Mouse (Mus musculus) testis, postnatal 10 days (tissue): ENCODE data around the gene Ndel1.

ENCODE experiments used
- DNase-seq: peaks from one replicate; pipeline ENCODE4 v3.0.0; 2021; ENCODE audit warnings: low spot score

The Ndel1 gene

GRCm38 (mm10) chr11:68892233-68892832 is 20.7 kb upstream of the Ndel1 start:
- no peak for DNase-seq

GRCm38 (mm10) chr11:68891823-68892222 is 20.2 kb upstream of the Ndel1 start:
- no peak for DNase-seq

- DNase-seq = no peak
These were observed 19.0 kb upstream of the Ndel1 start for GRCm38 (mm10) chr11:68890625-68891024.

GRCm38 (mm10) chr11:68888653-68889052 is 17.0 kb upstream of the Ndel1 start:
- DNase-seq = no peak

- DNase-seq = no peak
These were observed 16.6 kb upstream of the Ndel1 start, which contains the start of gene Rnf222 for GRCm38 (mm10) chr11:68888253-68888652. Gene Rnf222, plus strand, starts transcription at chr11:68888553.

GRCm38 (mm10) chr11:68886091-68886490 is 14.4 kb upstream of the Ndel1 start:
- no peak for DNase-seq

- DNase-seq = no peak
These were observed 12.7 kb upstream of the Ndel1 start for GRCm38 (mm10) chr11:68884368-68884767.

GRCm38 (mm10) chr11:68883843-68884242 is 12.2 kb upstream of the Ndel1 start:
- DNase-seq = no peak

GRCm38 (mm10) chr11:68882107-68882506 is 10.4 kb upstream of the Ndel1 start:
- peak; percentile 50 for DNase-seq

GRCm38 (mm10) chr11:68878811-68879210 is 7.2 kb upstream of the Ndel1 start:
- DNase-seq = no peak

GRCm38 (mm10) chr11:68874841-68875240 is 3.2 kb upstream of the Ndel1 start:
- DNase-seq = peak; percentile 74

- DNase-seq = no peak
These were observed 381 bp downstream of the Ndel1 start for GRCm38 (mm10) chr11:68871277-68871676.

- DNase-seq = peak; percentile 79
These were observed 7.0 kb downstream of the Ndel1 start for GRCm38 (mm10) chr11:68864544-68865189.

GRCm38 (mm10) chr11:68863631-68864091 is 8.0 kb downstream of the Ndel1 start:
- DNase-seq = no peak

- DNase-seq = no peak
These were observed 9.4 kb downstream of the Ndel1 start for GRCm38 (mm10) chr11:68862260-68862659.

- DNase-seq = no peak
These were observed 11.6 kb downstream of the Ndel1 start for GRCm38 (mm10) chr11:68859943-68860593.

- no peak for DNase-seq
These were observed 14.3 kb downstream of the Ndel1 start for GRCm38 (mm10) chr11:68857329-68857728.

GRCm38 (mm10) chr11:68854621-68855020 is 17.0 kb downstream of the Ndel1 start:
- no peak for DNase-seq

GRCm38 (mm10) chr11:68853611-68854401 is 17.9 kb downstream of the Ndel1 start:
- no peak for DNase-seq

GRCm38 (mm10) chr11:68852932-68853409 is 18.7 kb downstream of the Ndel1 start:
- DNase-seq = peak; percentile 99

GRCm38 (mm10) chr11:68852486-68852901 is 19.2 kb downstream of the Ndel1 start:
- DNase-seq = peak; percentile 80
